Mouse (Mus musculus) embryonic facial prominence, embryonic 13.5 days (tissue): Measurements from ENCODE around the gene Dynll2. TPM values are rescaled to one million over a fixed set of nuclear protein-coding genes. Genes with fewer than 3 reads are reported as not detected.

Source experiments
- ATAC-seq: fragments of 200-750 bp; cut with Nextera tagmentation; 2 replicates; pipeline ENCODE4 v1.8.0; 2017; ENCODE audit warnings: low read depth; ENCODE audit not compliant: insufficient number of reproducible peaks, insufficient read depth, low FRiP score, low TSS enrichment
- H3K27ac ChIP-seq: fragments of 300-500 bp; sonication (generic); 2 replicates; pipeline ENCODE4 v1.5.1; 2015; ENCODE audit warnings: moderate library complexity, mild to moderate bottlenecking, inconsistent platforms
- H3K27me3 ChIP-seq: fragments of 300-500 bp; sonication (generic); 2 replicates; pipeline ENCODE4 v1.6.1; 2015; ENCODE audit warnings: mild to moderate bottlenecking, inconsistent platforms
- H3K36me3 ChIP-seq: fragments of 300-500 bp; sonication (generic); 2 replicates; pipeline ENCODE4 v1.6.1; 2015; ENCODE audit warnings: mild to moderate bottlenecking, inconsistent platforms
- H3K4me1 ChIP-seq: fragments of 300-500 bp; sonication (generic); 2 replicates; pipeline ENCODE4 v1.6.1; 2015; ENCODE audit warnings: inconsistent platforms
- H3K4me2 ChIP-seq: fragments of 300-500 bp; sonication (generic); 2 replicates; pipeline ENCODE4 v1.6.1; 2015; ENCODE audit warnings: moderate library complexity, mild to moderate bottlenecking, inconsistent platforms
- H3K4me3 ChIP-seq: fragments of 300-500 bp; sonication (generic); 2 replicates; pipeline ENCODE4 v1.5.1; 2015; ENCODE audit warnings: mild to moderate bottlenecking, inconsistent platforms
- H3K9ac ChIP-seq: fragments of 300-500 bp; sonication (generic); 2 replicates; pipeline ENCODE4 v1.6.1; 2015; ENCODE audit warnings: mild to moderate bottlenecking, inconsistent platforms
- H3K9me3 ChIP-seq: fragments of 300-500 bp; sonication (generic); 2 replicates; pipeline ENCODE4 v1.6.1; 2016; ENCODE audit warnings: inconsistent platforms
- WGBS: fragments of 180-500 bp; shearing (Covaris S2); methylation state at CpG from one replicate; pipeline ENCODE4 v1.1.7; 2015; ENCODE audit warnings: mixed read lengths; 5-methylcytosine and 5-hydroxymethylcytosine counted together
- polyA plus RNA-seq: library from polyadenylated mRNA; unstranded; fragments of >200 nt; fragmentation: Nextera tagmentation; extraction: Ambion mirVana; gene quantifications from 2 replicates; pipeline ENCODE4 v1.2.1, GENCODE M21; 2015

Gene Dynll2
- polyA plus RNA-seq, 1 experiment from 2014 or later = 23.3 TPM

GRCm38 (mm10) chr11:87966214-87966613 is 21.1 kb downstream of the Dynll2 start:
- Histone ChIP-seq H3K4me2 (peak overlapping the region; percentile 9; the same call in 1 of the 2 replicates), H3K27ac (0 out of 2 replicates have a peak overlapping the region, but pooled peaks have one; percentile 11), H3K36me3 (no peaks in the 10 kb centered on the region), H3K4me3 (no peak overlapping the region), H3K27me3 (no peaks in the 10 kb centered on the region), H3K4me1 (peaks cover 9% of the 10 kb centered on the region), H3K9ac (peak overlapping the region; percentile 40; the same call in 1 of the 2 replicates), H3K9me3 (no peaks in the 10 kb centered on the region)
- 24% methylated on average over 10 of the region's 10 CpGs for WGBS
- ATAC-seq = peak; percentile 66; the same call in 1 of the 2 replicates

- no peak for ATAC-seq
- H3K4me2 ChIP-seq = no peak overlapping the region
- H3K27ac ChIP-seq = no peak overlapping the region
- no peaks in the 10 kb centered on the region for H3K9me3 ChIP-seq
- WGBS = 28% methylated on average over 3 of the region's 3 CpGs
- H3K4me1 ChIP-seq = peaks cover 9% of the 10 kb centered on the region
- no peak overlapping the region for H3K4me3 ChIP-seq
- H3K27me3 ChIP-seq = no peaks in the 10 kb centered on the region
- no peak overlapping the region for H3K9ac ChIP-seq
- H3K36me3 ChIP-seq = no peaks in the 10 kb centered on the region
These were observed 22.0 kb downstream of the Dynll2 start for GRCm38 (mm10) chr11:87965293-87965692.

GRCm38 (mm10) chr11:87957066-87957465 is 30.3 kb downstream of the Dynll2 start:
- Histone ChIP-seq H3K9ac (no peak overlapping the region), H3K27ac (no peak overlapping the region), H3K4me3 (no peak overlapping the region), H3K4me1 (no peaks in the 10 kb centered on the region), H3K27me3 (no peaks in the 10 kb centered on the region), H3K36me3 (no peaks in the 10 kb centered on the region), H3K9me3 (no peaks in the 10 kb centered on the region), H3K4me2 (no peak overlapping the region)
- WGBS = 36% methylated on average over 7 of the region's 7 CpGs
- no peak for ATAC-seq

- H3K27ac ChIP-seq = no peak overlapping the region
- WGBS = 9% methylated on average over 1 of the region's 1 CpGs
- H3K4me1 ChIP-seq = no peaks in the 10 kb centered on the region
These were observed 32.2 kb downstream of the Dynll2 start for GRCm38 (mm10) chr11:87955144-87955543.

GRCm38 (mm10) chr11:87949990-87950389 is 37.3 kb downstream of the Dynll2 start:
- Histone ChIP-seq H3K9me3 (no peaks in the 10 kb centered on the region), H3K4me2 (no peak overlapping the region), H3K9ac (no peak overlapping the region), H3K4me3 (no peak overlapping the region), H3K27me3 (no peaks in the 10 kb centered on the region), H3K36me3 (no peaks in the 10 kb centered on the region), H3K4me1 (no peaks in the 10 kb centered on the region), H3K27ac (no peak overlapping the region)
- 3% methylated on average over 2 of the region's 2 CpGs for WGBS
- no peak for ATAC-seq

More at GRCm38 (mm10) chr11:87955144-87955543, 32.2 kb downstream of the Dynll2 start:
- Histone ChIP-seq H3K4me3 (no peak overlapping the region), H3K9ac (no peak overlapping the region), H3K9me3 (no peaks in the 10 kb centered on the region), H3K27me3 (no peaks in the 10 kb centered on the region), H3K4me2 (no peak overlapping the region), H3K36me3 (no peaks in the 10 kb centered on the region)
- ATAC-seq = no peak

GRCm38 (mm10) chr11:87935467-87935866 is 51.9 kb downstream of the Dynll2 start:
- H3K27ac ChIP-seq = no peak overlapping the region
- WGBS = 80% methylated on average over 3 of the region's 3 CpGs
- H3K4me1 ChIP-seq = no peaks in the 10 kb centered on the region
- H3K27me3 ChIP-seq = no peaks in the 10 kb centered on the region
- no peak overlapping the region for H3K4me3 ChIP-seq
- H3K9ac ChIP-seq = no peak overlapping the region
- no peaks in the 10 kb centered on the region for H3K9me3 ChIP-seq
- no peak for ATAC-seq
- no peaks in the 10 kb centered on the region for H3K36me3 ChIP-seq
- H3K4me2 ChIP-seq = no peak overlapping the region

- WGBS = 80% methylated on average over 2 of the region's 2 CpGs
- H3K4me2 ChIP-seq = no peak overlapping the region
- no peaks in the 10 kb centered on the region for H3K9me3 ChIP-seq
- no peak for ATAC-seq
- no peaks in the 10 kb centered on the region for H3K36me3 ChIP-seq
- H3K27me3 ChIP-seq = no peaks in the 10 kb centered on the region
- no peak overlapping the region for H3K27ac ChIP-seq
- H3K9ac ChIP-seq = no peak overlapping the region
- H3K4me3 ChIP-seq = no peak overlapping the region
- H3K4me1 ChIP-seq = no peaks in the 10 kb centered on the region
These were observed 53.6 kb downstream of the Dynll2 start for GRCm38 (mm10) chr11:87933731-87934130.

GRCm38 (mm10) chr11:87930348-87930747 is 57.0 kb downstream of the Dynll2 start:
- ATAC-seq = no peak
- Histone ChIP-seq H3K27me3 (no peaks in the 10 kb centered on the region), H3K4me3 (no peak overlapping the region), H3K9me3 (no peaks in the 10 kb centered on the region), H3K27ac (no peak overlapping the region), H3K4me2 (no peak overlapping the region), H3K4me1 (no peaks in the 10 kb centered on the region), H3K9ac (no peak overlapping the region), H3K36me3 (no peaks in the 10 kb centered on the region)
- 87% methylated on average over 2 of the region's 2 CpGs for WGBS

Other genes with a start within 250 kb of the Dynll2 start
- 163 and 172 TPM in 2 replicates for gene Supt4a, start 250.0 kb downstream of the Dynll2 start, polyA plus RNA-seq
- gene Tspoap1, start 227.0 kb downstream of the Dynll2 start, polyA plus RNA-seq = 4.9 and 5.3 TPM in 2 replicates
- 1.9 and 6.1 TPM in 2 replicates for gene Mpo, start 194.0 kb downstream of the Dynll2 start, polyA plus RNA-seq
- gene Lpo, start 159.2 kb downstream of the Dynll2 start, polyA plus RNA-seq = 0.08 and 0.11 TPM in 2 replicates
- gene Mks1, start 134.3 kb downstream of the Dynll2 start, polyA plus RNA-seq = 17.0 and 17.9 TPM in 2 replicates
- gene Epx, start 112.0 kb downstream of the Dynll2 start, polyA plus RNA-seq = 0.15 and 0.34 TPM in 2 replicates
- gene Olfr462, start 95.3 kb downstream of the Dynll2 start, polyA plus RNA-seq = not detected in 2 replicates
- gene Olfr463, start 90.1 kb downstream of the Dynll2 start, polyA plus RNA-seq = not detected in 2 replicates
- not detected in 2 replicates for gene Olfr464, start 66.6 kb downstream of the Dynll2 start, polyA plus RNA-seq
- gene Srsf1, start 59.8 kb upstream of the Dynll2 start, polyA plus RNA-seq = 374 and 398 TPM in 2 replicates
- gene Vezf1, start 80.7 kb upstream of the Dynll2 start, polyA plus RNA-seq = 43.1 and 47.0 TPM in 2 replicates
- 34.9 and 40.3 TPM in 2 replicates for gene Cuedc1, start 110.5 kb upstream of the Dynll2 start, polyA plus RNA-seq
- gene Mrps23, start 216.9 kb upstream of the Dynll2 start, polyA plus RNA-seq = 64.1 and 69.4 TPM in 2 replicates